Mouse (Mus musculus) liver, embryonic 15.5 days (tissue): ENCODE results near the gene Pou1f1. TPM values are rescaled to one million over a fixed set of nuclear protein-coding genes. Genes with fewer than 3 reads are reported as not detected.

Experiments
- ATAC-seq: fragments of 200-750 bp; cut with Nextera tagmentation; 2 replicates; pipeline ENCODE4 v1.8.0; 2017; ENCODE audit warnings: moderate number of reproducible peaks, mild to moderate bottlenecking, moderate library complexity; ENCODE audit not compliant: insufficient read depth
- H3K27ac ChIP-seq: fragments of 300-500 bp; sonication (generic); replicated peaks from 2 replicates; pipeline ENCODE4 v1.5.1; 2015; ENCODE audit warnings: mild to moderate bottlenecking, inconsistent platforms
- H3K27me3 ChIP-seq: fragments of 300-500 bp; sonication (generic); 2 replicates; pipeline ENCODE4 v1.6.1; 2015; ENCODE audit warnings: mild to moderate bottlenecking, inconsistent platforms
- H3K36me3 ChIP-seq: fragments of 300-500 bp; sonication (generic); replicated peaks from 2 replicates; pipeline ENCODE4 v1.6.1; 2015; ENCODE audit warnings: moderate library complexity, mild to moderate bottlenecking, inconsistent platforms
- H3K4me1 ChIP-seq: fragments of 300-500 bp; sonication (generic); replicated peaks from 2 replicates; pipeline ENCODE4 v1.6.1; 2015; ENCODE audit warnings: inconsistent platforms
- H3K4me2 ChIP-seq: fragments of 300-500 bp; sonication (generic); 2 replicates; pipeline ENCODE4 v1.6.1; 2015; ENCODE audit warnings: moderate library complexity, mild to moderate bottlenecking, inconsistent platforms
- H3K4me3 ChIP-seq: fragments of 300-500 bp; sonication (generic); replicated peaks from 2 replicates; pipeline ENCODE4 v1.5.1; 2015; ENCODE audit warnings: mild to moderate bottlenecking, inconsistent platforms
- H3K9ac ChIP-seq: fragments of 300-500 bp; sonication (generic); 2 replicates; pipeline ENCODE4 v1.6.1; 2015; ENCODE audit warnings: moderate library complexity, mild to moderate bottlenecking, inconsistent platforms
- H3K9me3 ChIP-seq: fragments of 300-500 bp; sonication (generic); replicated peaks from 2 replicates; pipeline ENCODE4 v1.6.1; 2016; ENCODE audit warnings: inconsistent platforms
- WGBS: fragments of 180-500 bp; shearing (Covaris S2); methylation state at CpG from one replicate; pipeline ENCODE4 v1.1.7; 2015; ENCODE audit warnings: mixed read lengths; ENCODE audit not compliant: insufficient replicate concordance; 5-methylcytosine and 5-hydroxymethylcytosine counted together
- polyA plus RNA-seq: library from polyadenylated mRNA; unstranded; fragments of >200 nt; fragmentation: Nextera tagmentation; extraction: Ambion mirVana; gene quantifications from 2 replicates; pipeline ENCODE4 v1.2.1, GENCODE M21; 2015

Pou1f1 gene
- polyA plus RNA-seq, 1 experiment from 2014 or later: not detected

DNA sequence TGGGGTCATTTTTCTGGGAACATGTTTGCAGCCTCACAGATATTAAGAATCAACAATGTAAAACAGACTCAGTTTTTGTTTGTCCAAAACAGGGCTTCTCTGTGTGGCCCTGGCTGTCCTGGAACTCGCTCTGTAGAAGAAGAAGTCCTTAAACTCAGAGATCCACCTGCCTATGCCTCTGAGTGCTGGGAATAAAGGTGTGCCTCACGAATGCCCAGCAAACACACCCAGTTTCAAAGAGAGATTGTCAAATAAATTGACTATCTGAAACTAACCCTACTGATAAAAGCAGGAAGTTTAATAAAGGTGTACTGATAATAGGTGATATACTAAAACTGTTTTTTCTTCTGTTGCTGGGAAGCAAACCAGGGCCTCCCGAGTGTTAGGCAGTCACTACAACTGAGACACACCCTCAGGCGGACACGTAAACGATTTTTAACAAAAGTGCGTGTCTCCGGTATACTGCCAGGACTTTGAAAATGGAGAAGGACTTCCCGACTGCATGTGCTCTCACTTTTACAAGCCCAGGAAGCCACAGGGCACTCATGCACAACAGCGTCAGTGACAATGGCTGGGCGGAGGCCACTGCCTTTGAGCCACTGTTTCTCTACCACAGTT, 23.5 kb downstream of the Pou1f1 start:
- H3K4me3 ChIP-seq: no peak overlapping the region
- H3K27me3 ChIP-seq: no peaks in the 10 kb centered on the region
- WGBS: 70% methylated on average over 11 of the region's 11 CpGs
- H3K9ac ChIP-seq: no peak overlapping the region
- H3K4me2 ChIP-seq: no peak overlapping the region
- H3K9me3 ChIP-seq: no peaks in the 10 kb centered on the region
- H3K4me1 ChIP-seq: no peaks in the 10 kb centered on the region
- no peak overlapping the region for H3K27ac ChIP-seq
- ATAC-seq: no peak
- 0 out of 2 replicates have a peak, but pooled peaks cover 12% of the 10 kb centered on the region for H3K36me3 ChIP-seq

DNA sequence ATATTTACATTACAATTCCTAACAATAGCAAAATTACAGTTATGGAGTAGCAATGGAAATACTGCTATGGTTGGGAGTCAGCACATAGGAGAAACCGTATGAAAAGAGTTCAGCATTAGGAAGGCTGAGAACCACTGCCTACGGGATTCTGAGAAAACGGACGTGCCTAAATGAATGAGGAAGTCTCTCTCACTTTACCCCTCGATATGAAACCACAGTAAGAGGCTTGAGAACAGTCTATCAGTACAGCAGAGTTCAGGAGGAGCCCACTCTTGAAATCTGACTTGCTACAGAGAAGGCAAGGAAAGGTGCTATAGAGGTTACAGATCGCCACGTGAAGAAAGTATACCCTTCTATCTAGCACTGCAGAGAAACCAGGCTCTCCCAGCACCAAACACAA, 28.6 kb downstream of the Pou1f1 start:
- Histone ChIP-seq H3K4me1 (no peaks in the 10 kb centered on the region), H3K9ac (no peak overlapping the region), H3K27ac (no peak overlapping the region), H3K4me2 (no peak overlapping the region), H3K9me3 (no peaks in the 10 kb centered on the region), H3K27me3 (no peaks in the 10 kb centered on the region), H3K36me3 (0 out of 2 replicates have a peak, but pooled peaks cover 6% of the 10 kb centered on the region), H3K4me3 (no peak overlapping the region)
- no peak for ATAC-seq
- WGBS: 25% methylated on average over 7 of the region's 7 CpGs

DNA sequence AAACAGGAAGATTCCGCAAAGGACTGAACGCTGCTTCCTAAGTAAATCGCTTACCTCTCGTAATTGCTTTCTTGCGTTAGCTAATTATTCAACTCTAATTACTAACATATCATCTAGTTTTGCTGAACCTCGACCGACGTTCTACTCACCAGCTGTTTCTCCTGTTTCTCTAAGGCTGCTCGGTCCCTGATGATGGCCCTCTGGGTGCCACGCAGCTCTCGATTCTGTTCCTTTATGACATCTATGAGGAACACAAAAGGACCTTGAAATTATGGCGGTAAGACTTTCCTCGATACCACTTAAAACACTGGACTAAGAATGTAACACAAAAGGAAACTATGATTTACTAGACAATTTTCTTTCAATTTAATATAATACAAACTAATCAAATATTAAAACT, 30.5 kb downstream of the Pou1f1 start:
- Histone ChIP-seq H3K36me3 (0 out of 2 replicates have a peak, but pooled peaks cover 2% of the 10 kb centered on the region), H3K9ac (no peak overlapping the region), H3K4me2 (no peak overlapping the region), H3K9me3 (no peaks in the 10 kb centered on the region), H3K27me3 (no peaks in the 10 kb centered on the region), H3K27ac (no peak overlapping the region), H3K4me3 (no peak overlapping the region), H3K4me1 (no peaks in the 10 kb centered on the region)
- ATAC-seq: no peak
- 85% methylated on average over 13 of the region's 13 CpGs for WGBS

DNA sequence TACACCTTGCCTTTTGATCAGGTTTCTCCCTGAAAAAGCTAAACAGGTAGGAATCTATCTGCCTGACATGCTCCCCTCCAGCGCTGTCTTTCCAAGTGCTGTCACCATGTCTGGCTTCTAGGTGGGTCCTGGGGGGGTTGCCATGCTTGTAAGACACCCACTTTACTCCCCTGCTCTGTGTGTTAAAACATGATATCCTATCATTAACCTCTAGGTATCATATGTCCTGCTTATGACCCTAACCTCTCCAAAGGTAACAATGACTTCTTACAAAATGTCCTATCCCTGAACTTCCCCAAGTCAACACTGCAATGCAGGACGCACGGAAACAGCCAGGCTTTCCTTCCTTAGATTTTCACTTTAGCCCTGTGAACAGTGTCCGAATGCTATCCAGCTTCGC, 34.0 kb downstream of the Pou1f1 start:
- Histone ChIP-seq H3K36me3 (no peaks in the 10 kb centered on the region), H3K27me3 (no peaks in the 10 kb centered on the region), H3K4me1 (no peaks in the 10 kb centered on the region), H3K9me3 (no peaks in the 10 kb centered on the region), H3K27ac (no peak overlapping the region), H3K4me2 (no peak overlapping the region), H3K9ac (no peak overlapping the region), H3K4me3 (no peak overlapping the region)
- no peak for ATAC-seq
- 57% methylated on average over 5 of the region's 5 CpGs for WGBS

DNA sequence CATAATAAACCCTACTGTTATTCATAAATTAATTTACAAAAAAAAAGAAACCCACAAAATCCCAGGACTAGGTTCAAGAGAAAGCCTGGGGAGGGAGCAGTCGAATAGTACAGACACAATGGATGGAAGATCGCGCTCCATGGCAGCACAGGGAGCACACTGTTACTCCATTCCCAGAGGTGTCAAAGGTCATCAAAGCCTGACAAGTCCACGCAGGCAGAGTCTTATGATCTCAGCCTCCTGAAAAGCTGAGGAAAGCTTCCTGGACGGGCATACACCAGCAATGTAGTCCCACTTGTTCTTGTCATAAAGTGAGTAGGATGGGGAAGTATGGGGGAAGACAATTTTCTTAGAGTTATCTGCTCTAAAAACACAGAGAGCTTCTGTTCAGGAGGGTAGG, 37.1 kb downstream of the Pou1f1 start:
- no peaks in the 10 kb centered on the region for H3K9me3 ChIP-seq
- H3K4me2 ChIP-seq: no peak overlapping the region
- 70% methylated on average over 5 of the region's 5 CpGs for WGBS
- ATAC-seq: no peak
- peaks cover 14% of the 10 kb centered on the region for H3K4me1 ChIP-seq
- no peaks in the 10 kb centered on the region for H3K36me3 ChIP-seq
- no peaks in the 10 kb centered on the region for H3K27me3 ChIP-seq
- no peak overlapping the region for H3K27ac ChIP-seq
- no peak overlapping the region for H3K4me3 ChIP-seq
- H3K9ac ChIP-seq: no peak overlapping the region

DNA sequence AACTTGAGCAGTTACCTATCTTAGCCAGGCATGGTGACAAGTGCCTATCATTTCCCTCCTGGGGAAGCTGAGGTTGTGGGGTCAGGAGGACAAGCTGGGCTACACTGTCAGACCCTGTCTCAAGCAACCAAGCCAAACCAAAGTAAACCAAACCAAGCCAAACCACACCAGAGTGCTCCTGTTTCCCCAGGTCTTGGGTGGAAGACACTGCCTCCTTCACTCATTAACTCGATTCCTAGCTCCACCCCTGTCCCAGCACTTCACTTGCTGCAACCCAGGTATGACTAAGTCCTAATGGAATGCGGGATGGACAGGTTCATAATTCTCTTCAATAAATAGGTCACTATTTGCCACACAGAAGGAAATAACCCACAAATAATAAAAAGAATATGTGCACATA, 39.3 kb downstream of the Pou1f1 start:
- 56% methylated on average over 2 of the region's 2 CpGs for WGBS
- no peak overlapping the region for H3K27ac ChIP-seq
- ATAC-seq: no peak

DNA sequence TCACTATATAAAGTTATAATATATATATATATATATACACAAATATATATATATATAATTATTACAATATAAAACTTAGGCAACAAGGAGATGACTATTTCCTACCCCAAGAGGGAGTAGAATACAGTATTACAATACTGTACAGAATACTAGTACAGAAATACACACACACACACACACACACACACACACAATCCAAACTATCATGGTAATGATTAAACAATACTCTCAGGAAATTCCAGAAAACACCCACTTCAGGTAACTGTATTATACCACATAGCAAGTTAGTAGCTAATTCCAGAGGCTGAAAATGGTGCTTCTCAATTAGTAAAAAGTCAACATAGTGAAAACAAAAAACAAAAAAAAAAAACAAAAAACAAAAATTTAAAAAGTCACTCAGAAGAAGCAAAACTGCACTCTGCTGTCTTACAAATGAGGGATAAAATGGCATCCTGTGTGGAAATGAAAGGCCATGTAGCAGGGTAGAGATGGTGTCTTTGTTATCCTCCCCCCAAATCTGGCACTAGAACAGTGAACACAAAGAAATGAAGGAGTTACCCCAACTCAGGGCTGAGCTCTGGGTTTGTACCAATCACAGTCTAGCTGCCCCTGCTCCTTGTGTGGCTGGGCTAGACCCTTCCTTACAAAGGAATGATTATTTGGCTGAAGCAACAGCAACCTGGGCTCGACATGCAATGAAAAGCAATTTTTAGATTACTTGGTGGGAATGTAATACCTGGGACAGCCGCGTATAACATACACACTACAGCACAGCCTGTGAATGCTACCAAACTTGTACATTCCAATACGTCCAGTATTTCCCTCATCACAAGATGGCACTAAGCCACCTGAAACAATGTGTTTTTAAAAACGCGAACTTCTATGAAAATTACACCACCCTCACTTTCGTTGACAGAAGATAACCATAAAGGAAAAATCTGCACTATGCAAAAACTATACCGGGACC, 41.0 kb downstream of the Pou1f1 start:
- peak overlapping the region; percentile 80 for H3K4me3 ChIP-seq
- H3K4me1 ChIP-seq: peaks cover 21% of the 10 kb centered on the region
- no peak overlapping the region; the same call in 1 of the 2 replicates for H3K9ac ChIP-seq
- no peaks in the 10 kb centered on the region for H3K27me3 ChIP-seq
- no peak overlapping the region for H3K27ac ChIP-seq
- no peaks in the 10 kb centered on the region for H3K9me3 ChIP-seq
- H3K36me3 ChIP-seq: no peaks in the 10 kb centered on the region
- no peak for ATAC-seq
- WGBS: 11% methylated on average over 8 of the region's 8 CpGs
- H3K4me2 ChIP-seq: peak overlapping the region; percentile 82

More for the DNA sequence above, 39.3 kb downstream of the Pou1f1 start:
- H3K9me3 ChIP-seq: no peaks in the 10 kb centered on the region
- H3K36me3 ChIP-seq: no peaks in the 10 kb centered on the region
- H3K4me2 ChIP-seq: no peak overlapping the region
- H3K27me3 ChIP-seq: no peaks in the 10 kb centered on the region
- H3K9ac ChIP-seq: no peak overlapping the region
- H3K4me1 ChIP-seq: peaks cover 21% of the 10 kb centered on the region
- H3K4me3 ChIP-seq: no peak overlapping the region

DNA sequence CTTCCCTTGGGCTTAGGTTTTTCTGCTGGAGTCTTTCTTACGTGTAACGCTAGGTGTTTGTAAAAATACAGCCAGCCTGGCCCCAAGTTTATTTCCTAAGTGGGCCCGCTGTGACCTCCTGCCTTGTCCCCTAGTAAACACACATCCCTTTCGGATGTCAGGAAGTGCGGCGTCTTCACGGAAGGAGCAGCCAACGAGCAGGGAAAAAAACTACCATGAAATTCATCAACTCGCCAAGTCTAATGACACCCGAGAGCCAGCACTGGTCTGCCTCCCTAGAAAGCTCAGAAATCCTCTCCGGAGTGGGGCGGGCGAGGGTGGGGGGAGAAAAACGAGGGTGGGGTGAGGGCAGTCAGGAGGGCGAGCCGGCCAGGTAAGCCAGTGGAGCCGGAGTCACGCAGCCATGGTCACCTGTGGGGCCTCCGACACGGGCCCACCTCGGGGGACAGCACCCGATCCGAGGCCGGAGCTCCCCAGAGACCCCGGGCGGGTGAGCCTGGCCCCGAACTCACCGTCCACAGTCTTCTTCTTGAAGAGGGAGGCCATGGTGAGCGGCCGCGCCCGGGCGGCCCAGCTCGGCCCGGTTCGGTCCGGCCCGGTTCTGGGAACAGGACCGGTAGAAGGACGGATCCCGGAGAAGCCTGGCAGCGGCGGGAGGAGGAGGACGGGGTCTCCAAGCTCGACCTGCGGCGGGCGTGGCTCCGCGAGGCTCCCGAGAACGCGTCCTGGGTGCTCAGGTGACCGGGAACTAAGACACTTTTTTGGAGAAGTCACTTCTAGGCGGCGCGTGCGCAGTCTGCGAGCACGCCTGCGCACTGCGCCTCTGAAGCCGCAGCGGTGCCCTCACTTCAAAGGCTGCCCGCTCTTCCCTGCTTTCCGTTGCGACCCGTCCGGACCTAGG, 41.9 kb downstream of the Pou1f1 start, which contains the start of gene Chmp2b:
Chmp2b (minus strand) TSS at position 764 of the 901 bp plus-strand sequence.
- Histone ChIP-seq H3K36me3 (no peaks in the 10 kb centered on the region), H3K4me1 (peaks cover 21% of the 10 kb centered on the region), H3K4me2 (peak within 1 kb of the TSS; percentile 82), H3K9ac (peak within 1 kb of the TSS; percentile 74), H3K27me3 (no peaks in the 10 kb centered on the region), H3K4me3 (peak within 1 kb of the TSS; percentile 80), H3K9me3 (no peaks in the 10 kb centered on the region), H3K27ac (no peak within 1 kb of the TSS)
- peak; percentile 90 for ATAC-seq
- under 1% methylated on average over 67 of the region's 69 CpGs for WGBS

DNA sequence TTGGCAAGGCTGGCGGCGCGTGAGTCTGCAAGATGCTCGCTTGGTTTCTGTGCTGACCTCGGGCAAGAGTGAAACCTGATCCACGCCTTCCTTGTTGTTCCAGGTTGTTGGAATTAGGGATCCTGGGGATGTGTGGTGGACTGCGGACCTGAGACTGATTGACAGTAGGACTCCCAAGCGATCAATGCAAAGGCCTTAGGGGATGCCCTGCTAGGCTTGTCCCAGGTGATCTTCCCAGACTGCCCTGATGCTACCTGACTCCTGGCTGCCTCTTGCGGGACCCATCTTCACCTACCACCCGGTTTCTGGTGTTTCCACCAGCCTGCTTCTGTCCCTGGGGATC, 42.5 kb downstream of the Pou1f1 start:
- no peaks in the 10 kb centered on the region for H3K36me3 ChIP-seq

DNA sequence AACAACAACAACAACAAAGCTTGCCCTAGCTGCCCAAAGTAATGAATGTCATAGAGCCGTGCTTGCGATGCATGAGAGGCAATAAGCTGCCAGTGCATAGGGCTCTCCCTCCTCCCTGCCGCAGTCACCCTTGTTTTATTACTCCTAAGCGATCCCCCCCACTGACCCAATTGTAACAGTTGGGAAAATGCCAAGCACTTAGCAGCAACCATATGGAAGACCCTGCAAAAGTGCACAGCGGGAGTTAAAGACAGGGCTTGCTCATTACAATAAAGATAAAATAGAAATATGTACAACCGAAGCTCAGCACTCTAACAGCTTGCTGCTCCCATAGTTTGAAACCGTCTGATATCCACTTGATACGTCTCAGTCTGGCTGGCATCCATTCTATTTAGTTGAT, 44.0 kb downstream of the Pou1f1 start:
- H3K4me1 ChIP-seq: peaks cover 21% of the 10 kb centered on the region
- H3K9ac ChIP-seq: no peak overlapping the region
- no peak overlapping the region for H3K4me2 ChIP-seq
- H3K27ac ChIP-seq: no peak overlapping the region
- no peaks in the 10 kb centered on the region for H3K9me3 ChIP-seq
- no peaks in the 10 kb centered on the region for H3K36me3 ChIP-seq
- no peak overlapping the region for H3K4me3 ChIP-seq
- ATAC-seq: no peak
- no peaks in the 10 kb centered on the region for H3K27me3 ChIP-seq
- 75% methylated on average over 8 of the region's 8 CpGs for WGBS

More for the DNA sequence above, 42.5 kb downstream of the Pou1f1 start:
- H3K4me3 ChIP-seq: peak overlapping the region; percentile 80
- peaks cover 21% of the 10 kb centered on the region for H3K4me1 ChIP-seq
- ATAC-seq: peak; percentile 60
- H3K4me2 ChIP-seq: peak overlapping the region; percentile 82
- no peaks in the 10 kb centered on the region for H3K27me3 ChIP-seq
- under 1% methylated on average over 10 of the region's 10 CpGs for WGBS
- peak overlapping the region; percentile 74 for H3K9ac ChIP-seq
- no peak overlapping the region for H3K27ac ChIP-seq
- no peaks in the 10 kb centered on the region for H3K9me3 ChIP-seq
